Mouse (Mus musculus) E14TG2a.4 (cell line): ENCODE measurements at regions not wholly inside any gene's neighbourhood (a gene's known extent, or its start where the extent isn't known, plus 50 kb on each side); places are given as distances from the start of the nearest gene placed in this dataset.

ENCODE experiments used
- CTCF ChIP-seq: conservative IDR thresholded peaks from 2 replicates; pipeline ENCODE4 v1.5.1; 2014; ENCODE audit warnings: low read length
- NANOG ChIP-seq: IDR thresholded peaks from 2 replicates; pipeline ENCODE4 v1.6.1; 2014; ENCODE audit warnings: borderline replicate concordance, low read length, mixed read lengths

DNA sequence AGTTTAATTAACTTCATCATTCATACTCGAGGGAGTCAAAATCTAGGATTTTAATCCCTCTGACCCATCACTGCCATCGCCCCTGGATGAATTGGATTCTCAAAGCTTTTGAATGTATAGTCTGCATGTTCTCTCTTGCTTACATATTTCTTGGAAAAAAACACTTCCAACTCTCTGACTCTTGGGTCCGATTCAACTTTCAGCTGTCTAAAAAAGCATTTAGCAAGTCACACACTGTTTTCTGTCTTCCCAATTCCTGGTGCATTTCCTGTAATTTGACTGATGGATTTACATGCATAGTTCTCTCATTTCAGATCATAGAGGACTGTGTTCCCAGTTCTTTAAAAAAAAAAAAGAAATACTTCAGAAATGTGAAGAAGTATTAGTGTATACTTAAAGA is 364.5 kb upstream of the Thbs1 start:
- no peak for TF ChIP-seq CTCF
- no peak for TF ChIP-seq NANOG
